Comparison of ENCODE assay signal across 10 mouse cellular contexts in the genomic region with DNA sequence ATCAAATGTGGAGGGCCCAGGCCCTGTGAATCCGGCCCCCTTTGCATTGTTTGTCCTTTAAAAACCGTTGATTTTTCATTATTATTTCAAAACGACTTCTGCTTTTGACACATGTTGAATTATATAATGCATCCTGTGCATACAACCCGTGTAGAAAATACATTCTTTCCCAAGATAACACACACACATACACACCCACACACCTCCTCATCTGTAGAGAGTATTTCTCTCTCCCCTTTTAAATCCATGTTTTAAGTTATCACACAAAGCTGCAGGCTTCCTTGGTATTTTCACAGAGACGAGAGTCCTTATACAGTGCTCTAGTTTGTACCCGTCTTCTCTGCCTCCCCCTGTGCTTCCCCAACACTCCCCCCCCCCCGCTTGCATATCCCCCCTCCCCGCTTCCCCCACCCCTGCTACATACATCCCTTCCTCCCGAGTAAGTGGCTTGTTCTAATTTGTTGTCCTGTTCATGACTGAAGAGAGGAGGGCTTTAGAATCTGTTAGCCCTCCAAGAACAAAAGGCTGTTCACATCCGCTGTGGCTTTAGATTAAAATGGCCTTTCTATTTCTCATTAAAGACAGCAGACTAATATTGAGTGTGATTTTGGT.
DNase-seq lines count a peak whose midpoint lies in the region; ATAC-seq and TF ChIP-seq lines count a peak whose summit lies in the region.
"Had no signal": no experiment of that assay in that cellular context is flagged by ENCODE, and none has a peak within 500 bp of the region (broad histone marks: within the 10 kb centered on the region; RNA-seq: fewer than 3 reads in every experiment).

No protein-coding gene starts in this region.

- no peak for DNase-seq in heart, postnatal 14 days
- no peak for DNase-seq in limb, embryonic 14.5 days (ENCODE audit: low spot score)
- DNase-seq in right cerebral cortex, postnatal 4 days: no peak
- no peak for DNase-seq in adrenal gland, postnatal 4 days (ENCODE audit: low spot score in 2 of 2)
- DNase-seq in urinary bladder, postnatal 36 days (ENCODE audit: low spot score in 2 of 2): no peak
- DNase-seq: cerebellum, adult 11-12 months; layer of hippocampus, adult 9-11 months had no signal

- H3K36me3 ChIP-seq in heart, embryonic 13.5 days: no peaks in the 10 kb centered on the region
- no peaks in the 10 kb centered on the region for H3K36me3 ChIP-seq in forebrain, embryonic 16.5 days (ENCODE audit: control insufficient read depth, insufficient read depth)
- H3K36me3 ChIP-seq in limb, embryonic 14.5 days (ENCODE audit: control insufficient read depth, insufficient read depth, low read length): no peaks in the 10 kb centered on the region

- H3K9me3 ChIP-seq in heart, embryonic 13.5 days: no peaks in the 10 kb centered on the region
- no peaks in the 10 kb centered on the region for H3K9me3 ChIP-seq in forebrain, embryonic 16.5 days (ENCODE audit: control insufficient read depth, low read length)
- no peaks in the 10 kb centered on the region for H3K9me3 ChIP-seq in limb, embryonic 14.5 days (ENCODE audit: control insufficient read depth, low read length)

- H3K4me1 ChIP-seq in heart, embryonic 13.5 days: peaks cover 28% of the 10 kb centered on the region
- H3K4me1 ChIP-seq in forebrain, embryonic 16.5 days (replicated peaks; ENCODE audit: control insufficient read depth, insufficient read depth, low read length): peaks cover 16% of the 10 kb centered on the region
- H3K4me1 ChIP-seq in limb, embryonic 14.5 days (ENCODE audit: control insufficient read depth, insufficient read depth, low read length): peaks cover 12% of the 10 kb centered on the region

- intact Hi-C loops in heart, postnatal 14 days (cut with DNase I): no loop called here

- H3K4me2 ChIP-seq in heart, embryonic 13.5 days: peak overlapping the region; percentile 54
- peak overlapping the region; percentile 13; the same call in 1 of the 2 replicates for H3K4me2 ChIP-seq in forebrain, embryonic 16.5 days (ENCODE audit: low read length)
- H3K4me2 ChIP-seq in limb, embryonic 14.5 days (replicated peaks; ENCODE audit: low read depth, low read length, severe bottlenecking): no peak overlapping the region

- ATAC-seq in heart, embryonic 13.5 days (ENCODE audit: extremely low read depth, insufficient number of reproducible peaks, low FRiP score, low TSS enrichment): no peak
- peak; percentile 42; the same call in 1 of the 2 replicates for ATAC-seq in common myeloid progenitor, adult 5-6 weeks (replicated peaks; ENCODE audit: low read depth, poor library complexity, severe bottlenecking)
- ATAC-seq in forebrain, embryonic 16.5 days: peak; percentile 38; the same call in 1 of the 2 replicates
- ATAC-seq in limb, embryonic 14.5 days (ENCODE audit: low FRiP score, low read depth): no peak

- H3K27me3 ChIP-seq in heart, embryonic 13.5 days (replicated peaks): no peaks in the 10 kb centered on the region
- H3K27me3 ChIP-seq in forebrain, embryonic 16.5 days (replicated peaks; ENCODE audit: control insufficient read depth, insufficient read depth, low read length): no peaks in the 10 kb centered on the region
- H3K27me3 ChIP-seq in limb, embryonic 14.5 days (ENCODE audit: control insufficient read depth, insufficient read depth, low read length): no peaks in the 10 kb centered on the region

- H3K27ac ChIP-seq in heart, embryonic 13.5 days (replicated peaks): peak overlapping the region; percentile 69
- peak overlapping the region; percentile 39; the same call in 1 of the 2 replicates for H3K27ac ChIP-seq in forebrain, embryonic 16.5 days (ENCODE audit: low read length)
- H3K27ac ChIP-seq in limb, embryonic 14.5 days (replicated peaks; ENCODE audit: low read depth, low read length): 0 out of 2 replicates have a peak overlapping the region, but pooled peaks have one; percentile 56

- TF ChIP-seq POLR2A in limb, embryonic 14.5 days (IDR thresholded peaks at IDR 0.05; ENCODE audit: borderline replicate concordance, extremely low read depth, insufficient read depth, insufficient read length): no peak

- 39% methylated on average over 10 of the region's 10 CpGs for WGBS in heart, embryonic 13.5 days
- 23% methylated on average over 10 of the region's 10 CpGs for WGBS in forebrain, embryonic 16.5 days
- WGBS in limb, embryonic 14.5 days: 36% methylated on average over 10 of the region's 10 CpGs

- peak overlapping the region; percentile 34 for H3K9ac ChIP-seq in heart, embryonic 13.5 days
- 0 out of 2 replicates have a peak overlapping the region, but pooled peaks have one; percentile 13 for H3K9ac ChIP-seq in forebrain, embryonic 16.5 days (replicated peaks; ENCODE audit: low read depth, low read length)
- no peak overlapping the region for H3K9ac ChIP-seq in limb, embryonic 14.5 days (ENCODE audit: low read depth, low read length, severe bottlenecking)

- no peak overlapping the region for H3K4me3 ChIP-seq in heart, embryonic 13.5 days
- H3K4me3 ChIP-seq in forebrain, embryonic 16.5 days (replicated peaks; ENCODE audit: low read length): no peak overlapping the region
- no peak overlapping the region for H3K4me3 ChIP-seq in limb, embryonic 14.5 days (replicated peaks; ENCODE audit: low read length)

Comparison
In these comparisons a context has a peak if more than half of its experiments do, and no peak if none do; other contexts are left out.
1. ATAC-seq: peak in common myeloid progenitor, adult 5-6 weeks (single experiment) and forebrain, embryonic 16.5 days (single experiment); none in heart, embryonic 13.5 days (single experiment) and limb, embryonic 14.5 days (single experiment).
2. Peak in every context shown above with its lines, with median percentiles within 50 percentile points of each other: H3K27ac ChIP-seq.